Mouse (Mus musculus) kidney, postnatal 0 days (tissue): ENCODE measurements at regions not wholly inside any gene's neighbourhood (a gene's known extent, or its start where the extent isn't known, plus 50 kb on each side); places are given as distances from the start of the nearest gene placed in this dataset. TPM values are rescaled to one million over a fixed set of nuclear protein-coding genes. Genes with fewer than 3 reads are reported as not detected.

ENCODE experiments used
- ATAC-seq: fragments of 200-750 bp; cut with Nextera tagmentation; replicated peaks from 2 replicates; pipeline ENCODE4 v1.8.0; 2017; ENCODE audit warnings: low read depth, moderate number of reproducible peaks, moderate TSS enrichment, moderate library complexity; ENCODE audit not compliant: low FRiP score
- DNase-seq: peaks from one replicate; pipeline ENCODE4 v3.0.0-alpha.2; 2016; ENCODE audit warnings: low spot score
- H3K27ac ChIP-seq: fragments of 300-500 bp; sonication (generic); 2 replicates; pipeline ENCODE4 v1.5.1; 2014; ENCODE audit warnings: mild to moderate bottlenecking
- H3K27me3 ChIP-seq: fragments of 300-500 bp; sonication (generic); 2 replicates; pipeline ENCODE4 v1.6.1; 2014; ENCODE audit warnings: low read length, mixed read lengths; ENCODE audit not compliant: insufficient read depth
- H3K36me3 ChIP-seq: fragments of 300-500 bp; sonication (generic); 2 replicates; pipeline ENCODE4 v1.6.1; 2014; ENCODE audit warnings: low read length, mixed read lengths; ENCODE audit not compliant: insufficient read depth
- H3K4me1 ChIP-seq: fragments of 300-500 bp; sonication (generic); replicated peaks from 2 replicates; pipeline ENCODE4 v1.6.1; 2014; ENCODE audit warnings: antibody characterized with exemption, low read length, mixed read lengths; ENCODE audit not compliant: insufficient read depth
- H3K4me2 ChIP-seq: fragments of 300-500 bp; sonication (generic); 2 replicates; pipeline ENCODE4 v1.6.1; 2014; ENCODE audit warnings: mild to moderate bottlenecking, low read length, moderate library complexity, mixed read lengths
- H3K4me3 ChIP-seq: fragments of 300-500 bp; sonication (generic); replicated peaks from 2 replicates; pipeline ENCODE4 v1.5.1; 2014; ENCODE audit warnings: low read depth, low read length
- H3K9ac ChIP-seq: fragments of 300-500 bp; sonication (generic); 2 replicates; pipeline ENCODE4 v1.6.1; 2014; ENCODE audit warnings: low read depth, low read length
- H3K9me3 ChIP-seq: fragments of 300-500 bp; sonication (generic); replicated peaks from 2 replicates; pipeline ENCODE4 v1.6.1; 2016; ENCODE audit warnings: low read length, inconsistent platforms, mixed read lengths
- CTCF ChIP-seq: IDR thresholded peaks from 2 replicates; pipeline ENCODE4 v1.5.1; 2016; ENCODE audit warnings: antibody characterized with exemption, low read depth, mild to moderate bottlenecking, moderate library complexity
- WGBS: fragments of 180-500 bp; shearing (Covaris S2); extraction: QIAGEN DNeasy Blood & Tissue Kit; methylation state at CpG from one replicate; pipeline ENCODE4 v1.1.7; 2014; 5-methylcytosine and 5-hydroxymethylcytosine counted together
- microRNA-seq: library from miRNA; unstranded; fragments of <30 nt; microRNA quantifications from one replicate; pipeline ENCODE4, GENCODE M21; 2016

GRCm38 (mm10) chr11:37424312-37425169 is 188.8 kb upstream of the Tenm2 start:
- Histone ChIP-seq H3K9me3 (no peaks in the 10 kb centered on the region), H3K4me3 (no peak overlapping the region), H3K4me2 (no peak overlapping the region), H3K9ac (no peak overlapping the region), H3K27me3 (no peaks in the 10 kb centered on the region), H3K4me1 (no peaks in the 10 kb centered on the region), H3K27ac (no peak overlapping the region), H3K36me3 (no peaks in the 10 kb centered on the region)
- TF ChIP-seq CTCF: no peak
- 34% methylated on average over 5 of the region's 5 CpGs for WGBS
- no peak for ATAC-seq
- DNase-seq: no peak

GRCm38 (mm10) chr11:37412868-37413267 is 177.1 kb upstream of the Tenm2 start:
- H3K9ac ChIP-seq: no peak overlapping the region

GRCm38 (mm10) chr11:37367971-37368370 is 132.2 kb upstream of the Tenm2 start:
- no peaks in the 10 kb centered on the region for H3K4me1 ChIP-seq
- TF ChIP-seq CTCF: no peak
- H3K36me3 ChIP-seq: no peaks in the 10 kb centered on the region
- H3K4me3 ChIP-seq: no peak overlapping the region
- H3K27ac ChIP-seq: no peak overlapping the region
- DNase-seq (no peak), ATAC-seq (no peak)
- no peak overlapping the region for H3K9ac ChIP-seq
- H3K27me3 ChIP-seq: no peaks in the 10 kb centered on the region
- WGBS: 59% methylated on average over 1 of the region's 1 CpGs
- no peaks in the 10 kb centered on the region for H3K9me3 ChIP-seq
- no peak overlapping the region for H3K4me2 ChIP-seq

More at GRCm38 (mm10) chr11:37412868-37413267, 177.1 kb upstream of the Tenm2 start:
- H3K9me3 ChIP-seq: no peaks in the 10 kb centered on the region
- ATAC-seq (no peak), DNase-seq (no peak)
- 83% methylated on average over 3 of the region's 3 CpGs for WGBS
- no peak overlapping the region for H3K4me2 ChIP-seq
- no peaks in the 10 kb centered on the region for H3K27me3 ChIP-seq
- no peaks in the 10 kb centered on the region for H3K36me3 ChIP-seq
- no peak overlapping the region for H3K4me3 ChIP-seq
- H3K27ac ChIP-seq: no peak overlapping the region
- TF ChIP-seq CTCF: no peak
- no peaks in the 10 kb centered on the region for H3K4me1 ChIP-seq

- WGBS: 93% methylated on average over 2 of the region's 2 CpGs
- no peak overlapping the region for H3K9ac ChIP-seq
- H3K27me3 ChIP-seq: no peaks in the 10 kb centered on the region
- TF ChIP-seq CTCF: no peak
- no peak overlapping the region for H3K4me3 ChIP-seq
- no peaks in the 10 kb centered on the region for H3K36me3 ChIP-seq
- DNase-seq (no peak), ATAC-seq (no peak)
- H3K27ac ChIP-seq: no peak overlapping the region
- H3K4me1 ChIP-seq: no peaks in the 10 kb centered on the region
- H3K4me2 ChIP-seq: no peak overlapping the region
- H3K9me3 ChIP-seq: no peaks in the 10 kb centered on the region
Measured at GRCm38 (mm10) chr11:37364430-37364829, 128.7 kb upstream of the Tenm2 start.

GRCm38 (mm10) chr11:37355074-37355473 is 119.3 kb upstream of the Tenm2 start:
- Histone ChIP-seq H3K9ac (no peak overlapping the region), H3K9me3 (no peaks in the 10 kb centered on the region), H3K4me3 (no peak overlapping the region), H3K4me1 (no peaks in the 10 kb centered on the region), H3K27me3 (no peaks in the 10 kb centered on the region), H3K27ac (no peak overlapping the region), H3K36me3 (no peaks in the 10 kb centered on the region), H3K4me2 (no peak overlapping the region)
- TF ChIP-seq CTCF: no peak
- WGBS: 61% methylated on average over 2 of the region's 2 CpGs
- no peak for ATAC-seq
- DNase-seq: no peak

- Histone ChIP-seq H3K9me3 (no peaks in the 10 kb centered on the region), H3K4me3 (no peak overlapping the region), H3K27me3 (no peaks in the 10 kb centered on the region), H3K27ac (no peak overlapping the region), H3K36me3 (no peaks in the 10 kb centered on the region), H3K4me2 (no peak overlapping the region), H3K9ac (no peak overlapping the region), H3K4me1 (no peaks in the 10 kb centered on the region)
- WGBS: 78% methylated on average over 2 of the region's 2 CpGs
- no peak for ATAC-seq
- DNase-seq: no peak
- TF ChIP-seq CTCF: no peak
Measured at GRCm38 (mm10) chr11:37309691-37310090, 73.9 kb upstream of the Tenm2 start.

- ATAC-seq (no peak), DNase-seq (no peak)
- WGBS: 81% methylated on average over 2 of the region's 2 CpGs
- Histone ChIP-seq H3K4me3 (no peak overlapping the region), H3K27ac (no peak overlapping the region), H3K27me3 (no peaks in the 10 kb centered on the region), H3K9ac (no peak overlapping the region), H3K4me1 (no peaks in the 10 kb centered on the region), H3K9me3 (no peaks in the 10 kb centered on the region), H3K36me3 (no peaks in the 10 kb centered on the region), H3K4me2 (no peak overlapping the region)
- no peak for TF ChIP-seq CTCF
Measured at GRCm38 (mm10) chr11:37306656-37307055, 70.9 kb upstream of the Tenm2 start.

Small RNA genes in the stretch of these regions (microRNA-seq; reads per million reads assigned to microRNA genes)
- gene Gm25693: not detected
